Mouse (Mus musculus): ENCODE data around the gene Rora.

Gene Rora

GRCm38 (mm10) chr9:69134604-69135003 lies 481.0 kb downstream of the Rora start:
- no peak for DNase-seq (ENCODE audit: low spot score in 2 of 2)

DNA sequence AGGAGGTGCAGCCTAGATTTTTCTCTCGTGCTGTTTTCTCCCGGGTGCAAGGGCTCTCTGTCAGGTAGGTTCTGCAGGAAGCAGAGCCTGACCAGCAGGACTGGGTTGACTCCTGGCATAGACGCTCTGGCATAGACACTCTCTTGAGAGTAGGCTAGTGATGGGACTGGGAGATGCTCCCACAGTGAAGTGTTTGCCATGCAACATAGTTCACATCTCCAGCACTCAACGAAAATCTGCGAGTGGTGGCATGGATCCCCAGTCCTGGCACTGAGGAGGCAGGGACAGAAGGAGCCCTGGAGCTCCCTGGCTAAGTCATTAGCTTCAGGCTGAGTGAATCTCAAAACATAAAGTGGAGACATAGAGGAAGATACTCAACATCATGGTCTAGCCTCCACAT lies 483.2 kb downstream of the Rora start:
- no peak for DNase-seq (ENCODE audit: low spot score in 2 of 2)

DNA sequence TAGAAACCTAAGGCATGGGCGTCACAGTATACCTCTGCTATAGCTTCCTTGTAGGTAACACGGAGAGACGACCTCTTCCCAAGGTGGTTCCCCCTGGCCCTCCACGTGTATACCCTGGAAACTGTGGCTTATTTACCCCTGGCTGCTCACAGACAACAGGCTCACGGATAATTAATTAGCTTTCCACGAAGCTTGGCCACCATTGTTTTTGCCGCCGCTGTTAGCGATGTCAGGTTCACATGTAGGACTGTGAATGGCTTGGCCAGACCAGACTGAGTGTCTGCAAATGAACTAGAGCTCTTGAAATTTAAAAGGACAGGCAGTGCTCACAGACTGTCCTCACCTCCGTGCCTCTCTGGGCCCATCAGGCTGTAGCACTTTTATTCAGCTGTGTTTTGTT lies 483.8 kb downstream of the Rora start:
- no peak for DNase-seq (ENCODE audit: low spot score in 2 of 2)

DNA sequence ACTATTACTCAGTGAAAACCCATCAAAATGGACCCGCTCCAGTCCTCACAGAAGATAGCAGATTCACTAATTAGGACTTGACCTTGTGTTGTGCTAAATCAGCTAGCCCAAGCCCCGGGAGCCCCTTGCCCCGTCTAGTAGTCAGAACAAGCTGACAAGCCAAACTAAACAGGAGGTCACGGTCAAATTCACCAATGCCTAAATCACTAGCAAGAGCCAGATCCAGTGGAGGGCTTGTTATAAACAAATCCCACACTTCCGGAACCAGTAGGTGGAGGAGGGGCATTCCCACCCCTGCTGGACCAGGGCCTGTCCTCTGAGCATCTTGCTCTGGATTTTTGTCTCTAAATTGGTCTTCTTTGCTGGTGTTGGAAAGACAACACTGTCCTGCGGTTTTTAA lies 486.6 kb downstream of the Rora start:
- DNase-seq (ENCODE audit: low spot score in 2 of 2), result no peak

- DNase-seq (ENCODE audit: low spot score in 2 of 2), result no peak
These were observed 488.3 kb downstream of the Rora start for GRCm38 (mm10) chr9:69141859-69142258.

- DNase-seq (ENCODE audit: low spot score in 2 of 2), result no peak
These were observed 493.4 kb downstream of the Rora start for GRCm38 (mm10) chr9:69146937-69147336.

DNA sequence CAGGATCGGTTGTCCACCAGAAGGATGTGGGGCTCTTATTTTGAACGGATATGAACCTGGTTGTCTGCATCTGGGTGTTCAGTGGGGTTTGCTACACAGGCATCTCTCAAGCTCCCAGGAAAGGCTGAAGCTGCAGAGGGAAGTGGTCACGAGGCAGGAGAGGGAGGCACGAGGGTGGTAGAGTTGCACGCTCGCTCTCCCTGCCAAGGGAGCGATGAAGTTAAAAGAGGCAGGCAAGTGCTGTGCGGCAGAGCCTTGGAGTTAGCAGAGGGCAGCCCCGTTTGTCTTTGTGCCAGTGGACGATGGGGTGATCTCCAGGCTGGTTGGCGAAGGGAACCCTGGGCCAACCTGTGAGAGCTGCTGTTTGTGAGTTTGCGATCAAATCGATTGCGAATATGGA lies 496.6 kb downstream of the Rora start:
- DNase-seq (ENCODE audit: low spot score in 2 of 2), result no peak

- no peak for DNase-seq (ENCODE audit: low spot score in 2 of 2)
These were observed 501.1 kb downstream of the Rora start for GRCm38 (mm10) chr9:69154684-69155083.

DNA sequence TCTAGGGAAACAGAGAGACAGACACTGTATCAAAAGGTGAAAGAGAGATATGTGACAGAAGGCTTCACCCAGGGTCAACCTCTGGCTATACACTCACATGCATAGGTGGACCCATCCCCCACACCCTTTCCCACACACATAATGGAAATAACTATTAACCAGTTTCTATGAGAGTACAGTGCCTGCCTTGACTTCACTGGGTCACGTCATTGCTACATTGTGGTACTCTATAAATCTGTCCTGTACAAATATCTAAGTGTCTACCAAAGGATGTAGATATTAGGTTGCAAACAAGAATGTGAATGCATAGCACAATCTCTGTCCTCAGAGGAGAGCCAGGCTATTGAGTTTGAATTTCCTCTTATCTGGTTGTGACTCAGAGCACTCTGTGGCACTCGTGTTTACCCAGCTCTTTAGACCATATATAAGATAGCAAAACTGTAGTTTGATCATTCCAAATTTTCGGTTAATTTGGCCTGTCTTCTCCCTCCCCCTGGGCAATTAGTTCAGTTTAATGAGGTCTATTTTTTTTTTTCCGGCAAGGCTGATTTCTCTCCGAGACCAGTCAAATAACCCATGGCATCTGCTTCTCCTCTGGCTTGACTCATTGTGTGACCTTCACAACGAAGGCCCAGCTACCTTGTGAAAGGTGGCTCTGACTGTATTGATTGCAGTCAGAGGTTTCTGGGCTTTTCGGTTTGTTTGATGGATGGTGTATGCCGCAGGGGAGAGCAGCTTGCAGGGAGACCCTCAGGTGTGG lies 502.4 kb downstream of the Rora start:
- DNase-seq (ENCODE audit: low spot score in 2 of 2), result no peak

DNA sequence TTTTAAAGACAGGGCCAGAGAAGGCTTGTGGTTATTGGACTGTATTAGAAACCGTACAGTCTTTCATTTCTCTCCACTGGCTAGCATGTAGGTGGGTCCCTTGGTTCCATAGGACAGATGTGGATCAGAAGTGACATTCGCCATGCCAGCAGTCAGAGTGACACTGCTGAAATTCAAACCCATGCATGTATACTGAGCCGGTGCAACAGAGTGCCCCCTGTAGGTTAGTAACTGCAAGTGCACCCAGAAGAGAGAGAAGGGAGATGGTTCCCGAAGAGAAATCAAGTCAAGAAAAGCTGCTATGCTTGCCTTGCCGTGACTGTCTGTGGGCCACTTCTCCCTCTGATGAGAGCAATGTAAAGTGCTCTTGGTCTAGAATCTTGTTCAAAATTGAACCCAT lies 507.2 kb downstream of the Rora start:
- no peak for DNase-seq (ENCODE audit: low spot score in 2 of 2)

DNA sequence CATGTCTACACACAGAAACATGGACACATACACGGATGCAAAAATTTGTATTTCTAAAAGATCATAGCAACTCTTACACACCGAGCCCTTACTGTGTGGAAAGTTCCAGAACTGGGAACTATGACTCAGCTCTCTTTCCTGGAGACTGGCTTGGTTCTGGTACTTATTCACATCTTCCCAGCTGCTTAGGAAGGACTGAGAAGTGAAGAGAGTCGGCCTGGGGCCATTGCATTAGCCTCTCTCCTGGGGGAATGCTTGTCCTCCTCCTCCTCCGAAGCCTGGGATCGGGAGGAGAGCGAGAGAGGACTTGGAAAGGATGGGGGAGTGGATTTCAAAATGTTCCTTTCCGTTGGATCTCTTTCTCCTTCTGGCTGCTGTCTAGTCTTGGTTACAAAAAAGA lies 511.1 kb downstream of the Rora start:
- DNase-seq (ENCODE audit: low spot score in 2 of 2), result no peak

DNA sequence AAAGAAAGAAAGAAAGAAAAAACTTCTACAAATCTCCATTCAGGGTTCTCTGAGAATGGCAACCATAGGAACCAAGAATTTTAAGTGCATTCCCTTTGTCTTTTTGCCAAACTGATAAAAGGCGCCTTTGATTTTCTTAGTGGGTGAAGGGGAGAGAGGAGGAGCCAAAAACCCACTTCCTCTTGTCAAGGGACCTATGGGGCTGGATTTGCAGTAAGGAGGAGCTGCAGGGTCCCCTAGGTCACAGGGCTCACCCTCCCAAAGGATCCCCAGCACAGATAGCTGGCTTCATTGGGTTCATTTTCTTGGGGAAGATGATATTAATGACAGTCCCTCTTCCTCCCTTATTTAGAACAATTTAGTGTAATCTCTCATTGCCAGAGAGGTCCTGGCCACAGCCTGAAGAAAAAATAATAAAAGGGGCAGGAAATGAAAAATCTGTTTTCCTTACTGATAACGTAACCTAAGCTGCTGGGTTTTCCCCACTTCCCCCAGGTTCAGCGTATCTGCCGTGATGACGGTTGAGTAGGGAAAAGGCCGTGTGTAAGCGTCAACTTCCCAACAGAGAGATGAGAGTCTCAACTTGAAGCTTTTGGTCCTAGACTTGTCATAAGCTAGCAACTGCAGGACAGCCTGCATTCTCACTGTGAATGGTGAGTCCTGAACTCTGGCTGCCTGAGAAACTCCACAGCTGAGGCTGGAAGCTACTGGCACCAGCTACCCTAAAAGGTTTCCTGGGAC lies 511.7 kb downstream of the Rora start:
- DNase-seq (ENCODE audit: low spot score in 2 of 2), result no peak

DNA sequence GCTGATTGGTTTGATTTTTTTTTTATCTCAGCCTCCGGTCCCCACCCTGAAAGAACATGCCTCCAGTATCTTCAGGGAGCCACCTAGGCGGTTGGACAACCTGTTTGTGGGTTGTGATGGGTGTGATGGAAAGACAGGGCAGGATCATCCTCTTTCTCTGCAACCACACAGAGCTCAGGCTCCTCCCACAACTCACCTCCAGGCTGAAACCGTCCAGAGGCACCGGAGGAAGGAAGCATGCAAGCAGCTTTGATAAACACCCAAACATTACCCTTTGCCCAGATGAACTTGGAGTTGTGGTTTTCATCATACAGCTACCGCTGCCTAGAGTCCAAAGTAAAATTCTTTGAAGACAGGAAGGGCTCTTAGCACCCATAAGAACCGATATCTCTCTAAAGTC lies 520.5 kb downstream of the Rora start:
- DNase-seq (ENCODE audit: low spot score in 2 of 2), result no peak

GRCm38 (mm10) chr9:69174527-69175116 lies 521.0 kb downstream of the Rora start:
- DNase-seq (ENCODE audit: low spot score in 2 of 2), result no peak

- no peak for DNase-seq (ENCODE audit: low spot score in 2 of 2)
These were observed 523.4 kb downstream of the Rora start for GRCm38 (mm10) chr9:69176988-69177387.

DNA sequence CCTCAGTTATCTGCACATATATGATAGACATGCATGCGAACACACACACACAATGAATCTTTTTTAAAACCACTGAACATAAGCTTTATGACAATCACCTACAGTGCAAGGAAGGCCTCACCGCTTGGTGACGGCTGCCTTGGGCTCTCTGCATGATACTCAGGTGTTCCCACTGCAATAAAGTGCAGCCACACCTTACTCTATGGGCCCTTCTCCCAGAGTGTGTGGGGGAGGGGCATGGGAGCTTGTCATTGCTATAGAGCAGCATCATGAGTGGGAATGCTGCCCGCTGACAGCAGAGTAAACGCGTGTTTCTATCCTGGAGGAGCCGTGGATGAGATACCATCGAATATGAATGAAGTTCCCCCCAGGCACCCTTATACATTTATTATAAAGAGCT lies 525.6 kb downstream of the Rora start:
- no peak for DNase-seq (ENCODE audit: low spot score in 2 of 2)

DNA sequence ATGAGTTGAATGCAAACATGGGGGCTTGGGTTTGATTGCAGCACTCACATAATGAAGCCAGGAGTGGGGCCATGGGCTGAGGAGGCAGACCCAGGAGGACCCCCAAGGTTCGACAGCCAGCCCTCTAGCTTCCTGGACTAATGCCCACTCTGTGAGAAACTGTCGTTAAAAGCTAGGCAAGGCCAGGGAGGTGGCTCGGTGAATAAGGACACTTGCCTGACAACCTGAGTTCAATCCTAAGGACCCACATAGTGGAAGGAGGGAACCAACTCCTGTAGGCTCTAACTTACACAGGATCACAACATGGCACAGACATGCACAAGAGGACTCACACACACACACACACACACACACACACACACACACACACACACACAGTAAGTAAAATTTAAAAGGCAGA lies 527.4 kb downstream of the Rora start:
- DNase-seq (ENCODE audit: low spot score in 2 of 2), result no peak

GRCm38 (mm10) chr9:69181411-69181810 lies 527.8 kb downstream of the Rora start:
- DNase-seq (ENCODE audit: low spot score in 2 of 2), result no peak

DNA sequence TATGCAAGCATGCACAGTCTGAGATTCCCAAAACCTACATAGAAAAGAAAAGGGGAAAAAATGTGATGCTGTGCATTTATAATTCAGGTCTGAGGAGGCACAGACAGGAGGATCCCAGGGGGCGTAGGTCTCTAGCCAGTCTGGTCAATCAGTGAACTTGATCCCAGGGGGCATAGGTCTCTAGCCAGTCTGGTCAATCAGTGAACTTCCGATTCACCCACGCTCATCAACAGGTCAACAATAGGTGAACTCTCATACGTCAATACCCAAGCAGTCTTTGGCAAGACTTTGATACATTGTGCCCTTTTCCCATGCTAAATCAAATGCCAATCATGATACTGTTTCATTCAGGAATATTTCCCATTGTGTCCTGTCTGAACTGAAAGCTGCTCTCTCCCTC lies 530.3 kb downstream of the Rora start:
- no peak for DNase-seq (ENCODE audit: low spot score in 2 of 2)

GRCm38 (mm10) chr9:69190726-69191125 lies 537.1 kb downstream of the Rora start:
- DNase-seq (ENCODE audit: low spot score in 2 of 2), result no peak

DNA sequence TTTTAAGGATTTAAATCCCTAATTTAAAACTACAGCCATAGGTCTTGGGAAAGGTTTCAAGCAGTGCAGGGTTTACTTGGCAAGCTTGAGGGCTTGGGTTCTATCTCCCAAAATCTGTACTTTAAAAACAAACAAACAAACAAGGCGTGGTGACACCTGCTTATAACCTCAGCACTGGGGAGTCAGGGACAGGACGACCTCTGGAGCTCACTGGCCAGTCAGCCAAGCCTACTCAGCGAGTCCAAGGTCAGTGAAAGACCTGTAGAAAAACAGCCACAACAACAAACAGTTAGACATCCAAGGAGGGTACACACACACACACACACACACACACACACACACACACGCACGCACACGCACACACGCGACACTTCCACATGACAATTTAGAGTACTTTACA lies 538.9 kb downstream of the Rora start:
- no peak for DNase-seq (ENCODE audit: low spot score in 2 of 2)

DNA sequence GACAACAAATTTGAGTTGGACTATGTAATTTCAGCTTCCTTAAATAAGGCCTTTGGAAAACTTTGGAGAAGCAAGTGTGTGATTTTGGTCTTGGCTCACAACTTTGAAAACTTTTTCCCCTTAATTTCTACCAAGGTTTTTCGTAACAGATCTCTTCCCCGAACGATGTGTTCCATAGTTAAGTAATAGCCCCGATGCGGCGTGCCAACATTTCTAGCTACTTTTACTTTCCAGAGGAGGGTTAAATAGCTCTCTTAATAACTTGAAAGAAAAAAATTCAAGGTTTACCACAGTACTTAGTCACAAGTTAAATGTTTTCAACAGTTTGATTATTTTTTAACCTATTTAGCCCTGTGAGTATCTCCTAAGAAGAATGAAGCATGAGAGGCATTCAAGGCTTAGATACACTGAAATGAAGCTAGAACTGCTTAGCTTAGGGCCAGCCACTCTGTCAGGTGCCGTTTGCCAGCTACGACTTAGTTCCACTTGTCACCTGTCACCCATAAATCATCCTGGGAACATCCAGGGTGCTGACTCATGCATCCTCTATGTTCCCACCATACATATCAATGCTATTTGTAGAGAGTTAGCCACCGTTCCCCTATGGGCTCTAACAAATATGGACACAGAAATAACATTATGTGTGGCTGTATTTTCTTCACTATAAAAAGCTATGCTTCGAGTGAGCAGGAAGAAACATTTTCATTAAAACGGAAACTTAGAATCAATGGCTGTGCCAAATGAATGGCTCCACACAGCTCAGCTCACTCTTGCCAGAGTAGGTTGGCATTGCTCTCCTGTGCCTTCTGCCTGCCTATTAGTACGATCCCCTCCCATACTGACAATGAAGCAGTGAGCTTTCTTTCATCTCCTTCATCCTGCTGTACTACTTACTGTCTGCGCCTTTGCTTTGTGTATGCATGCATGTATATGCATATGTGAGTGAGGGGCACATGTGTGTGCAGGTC lies 541.3 kb downstream of the Rora start:
- DNase-seq (ENCODE audit: low spot score in 2 of 2), result no peak
